Mouse (Mus musculus) ES-Bruce4 (cell line): ENCODE results near the gene Insyn1. TPM values are rescaled to one million over a fixed set of nuclear protein-coding genes. Genes with fewer than 3 reads are reported as not detected.

ENCODE experiments used
- H3K27ac ChIP-seq: 2 replicates; pipeline ENCODE4 v1.5.1; 2012; ENCODE audit warnings: low read length, inconsistent platforms; ENCODE audit not compliant: insufficient read depth
- H3K27me3 ChIP-seq: 2 replicates; pipeline ENCODE4 v1.6.1; 2012; ENCODE audit warnings: mild to moderate bottlenecking, low read length, inconsistent platforms; ENCODE audit not compliant: control insufficient read depth, poor library complexity, insufficient read depth, severe bottlenecking
- H3K36me3 ChIP-seq: 2 replicates; pipeline ENCODE4 v1.6.1; 2012; ENCODE audit warnings: inconsistent platforms, mild to moderate bottlenecking, low read length, moderate library complexity; ENCODE audit not compliant: control insufficient read depth, poor library complexity, insufficient read depth, severe bottlenecking
- H3K4me1 ChIP-seq: one replicate; pipeline ENCODE4 v1.8.1; 2011; ENCODE audit warnings: low read length; ENCODE audit not compliant: control insufficient read depth, insufficient read depth
- H3K4me3 ChIP-seq: 2 replicates; pipeline ENCODE4 v1.5.1; 2011; ENCODE audit warnings: low read depth, mild to moderate bottlenecking, low read length
- H3K9ac ChIP-seq: 2 replicates; pipeline ENCODE4 v1.6.1; 2012; ENCODE audit warnings: low read depth, mild to moderate bottlenecking, inconsistent platforms; ENCODE audit not compliant: poor library complexity, severe bottlenecking
- H3K9me3 ChIP-seq: replicated peaks from 2 replicates; pipeline ENCODE4 v1.6.1; 2012; ENCODE audit warnings: mild to moderate bottlenecking, low read length, inconsistent platforms; ENCODE audit not compliant: control insufficient read depth, poor library complexity, insufficient read depth, severe bottlenecking
- CTCF ChIP-seq: IDR thresholded peaks from one replicate; pipeline ENCODE4 v1.8.1; 2011; ENCODE audit warnings: low read depth, low read length
- EP300 ChIP-seq: IDR thresholded peaks from 2 replicates; pipeline ENCODE4 v1.6.1; 2011; ENCODE audit warnings: low read depth, low read length; ENCODE audit not compliant: insufficient read depth
- POLR2A ChIP-seq: IDR thresholded peaks from one replicate; pipeline ENCODE4 v1.8.1; 2011; ENCODE audit warnings: low read length; ENCODE audit not compliant: insufficient read depth
- polyA plus RNA-seq: library from polyadenylated mRNA; stranded (reverse); fragments of >200 nt; gene quantifications from 2 replicates; pipeline ENCODE4 v1.2.4, GENCODE M21; 2011; ENCODE audit warnings: low read depth; ENCODE audit not compliant: missing spikeins, insufficient read depth, insufficient read length

Gene Insyn1
- polyA plus RNA-seq, 1 experiment = 2.2 TPM

GRCm38 (mm10) chr9:58495035-58495434 lies 6.6 kb downstream of the Insyn1 start:
- TF ChIP-seq EP300 (no peak), CTCF (peak; percentile 10), POLR2A (no peak)
- Histone ChIP-seq H3K4me1 (no peaks in the 10 kb centered on the region), H3K9ac (no peak overlapping the region), H3K27me3 (no peaks in the 10 kb centered on the region), H3K27ac (no peak overlapping the region), H3K9me3 (no peaks in the 10 kb centered on the region), H3K36me3 (no peaks in the 10 kb centered on the region), H3K4me3 (no peak overlapping the region)

- Histone ChIP-seq H3K27ac (no peak overlapping the region), H3K9ac (no peak overlapping the region), H3K4me3 (no peak overlapping the region), H3K9me3 (no peaks in the 10 kb centered on the region), H3K4me1 (no peaks in the 10 kb centered on the region), H3K27me3 (no peaks in the 10 kb centered on the region), H3K36me3 (no peaks in the 10 kb centered on the region)
- TF ChIP-seq CTCF = no peak
- TF ChIP-seq POLR2A = no peak
- TF ChIP-seq EP300 = no peak
Observed at GRCm38 (mm10) chr9:58496470-58497182, 8.2 kb downstream of the Insyn1 start.

DNA sequence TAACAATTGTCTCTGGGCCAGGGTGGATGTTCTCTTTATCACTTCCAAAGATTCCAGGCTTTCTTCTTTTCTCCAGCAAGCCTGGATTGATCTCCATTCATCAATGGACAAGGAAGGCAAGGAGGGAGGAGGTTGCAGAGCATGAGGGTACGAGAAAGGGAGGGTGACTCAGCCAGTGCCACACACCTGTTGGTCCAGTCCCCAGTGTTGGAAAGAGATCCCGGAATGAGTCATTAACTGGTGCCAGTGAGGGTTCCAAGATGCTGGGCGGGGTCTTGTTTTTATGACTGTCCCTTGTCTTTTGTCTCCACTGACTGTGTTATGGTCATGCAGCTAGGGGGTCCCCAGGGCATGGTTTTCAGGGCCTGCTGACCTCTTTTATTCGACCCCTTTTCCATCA lies 9.5 kb downstream of the Insyn1 start:
- Histone ChIP-seq H3K9me3 (no peaks in the 10 kb centered on the region), H3K36me3 (no peaks in the 10 kb centered on the region), H3K4me1 (no peaks in the 10 kb centered on the region), H3K9ac (no peak overlapping the region), H3K27me3 (no peaks in the 10 kb centered on the region), H3K27ac (no peak overlapping the region), H3K4me3 (no peak overlapping the region)
- no peak for TF ChIP-seq EP300
- no peak for TF ChIP-seq CTCF
- TF ChIP-seq POLR2A = no peak

GRCm38 (mm10) chr9:58500946-58501345 lies 12.5 kb downstream of the Insyn1 start:
- Histone ChIP-seq H3K27me3 (no peaks in the 10 kb centered on the region), H3K27ac (no peak overlapping the region), H3K9ac (no peak overlapping the region), H3K9me3 (no peaks in the 10 kb centered on the region), H3K4me1 (no peaks in the 10 kb centered on the region), H3K4me3 (no peak overlapping the region), H3K36me3 (no peaks in the 10 kb centered on the region)
- TF ChIP-seq EP300 (no peak), CTCF (no peak), POLR2A (no peak)

- Histone ChIP-seq H3K36me3 (no peaks in the 10 kb centered on the region), H3K4me1 (no peaks in the 10 kb centered on the region), H3K9me3 (no peaks in the 10 kb centered on the region), H3K4me3 (no peak overlapping the region), H3K27ac (no peak overlapping the region), H3K9ac (no peak overlapping the region), H3K27me3 (no peaks in the 10 kb centered on the region)
- no peak for TF ChIP-seq CTCF
- no peak for TF ChIP-seq EP300
Observed at GRCm38 (mm10) chr9:58507216-58508005, 19.0 kb downstream of the Insyn1 start.

DNA sequence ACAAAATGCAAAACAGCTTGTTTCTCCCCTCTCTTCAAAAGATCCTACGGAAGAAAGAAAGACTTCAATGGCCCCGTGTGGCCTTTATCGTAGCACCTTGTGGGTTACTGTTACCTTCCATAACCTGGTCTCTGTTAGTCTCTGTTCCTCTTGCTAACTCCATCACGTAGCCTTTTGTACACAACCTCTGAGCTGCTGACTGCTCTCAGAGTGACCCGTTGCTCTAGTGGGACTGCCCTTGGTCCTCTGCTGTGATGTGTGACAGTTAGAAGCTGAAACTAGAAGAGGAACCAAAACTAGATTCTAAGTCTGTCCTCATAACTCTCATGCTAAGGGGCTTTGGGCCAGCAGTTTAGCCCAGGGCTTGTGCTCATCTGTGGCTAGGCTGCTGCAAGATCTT lies 22.0 kb downstream of the Insyn1 start:
- Histone ChIP-seq H3K27me3 (no peaks in the 10 kb centered on the region), H3K36me3 (no peaks in the 10 kb centered on the region), H3K27ac (no peak overlapping the region), H3K4me3 (no peak overlapping the region), H3K9me3 (no peaks in the 10 kb centered on the region), H3K4me1 (no peaks in the 10 kb centered on the region), H3K9ac (no peak overlapping the region)
- no peak for TF ChIP-seq EP300
- no peak for TF ChIP-seq CTCF
- no peak for TF ChIP-seq POLR2A
